Mouse (Mus musculus): ENCODE measurements around the gene Rbm47. TPM values are rescaled to one million over a fixed set of nuclear protein-coding genes. Genes with fewer than 3 reads are reported as not detected.

The Rbm47 gene
- polyA plus RNA-seq, 1 experiment from 2014 or later = 70.7 TPM

DNA sequence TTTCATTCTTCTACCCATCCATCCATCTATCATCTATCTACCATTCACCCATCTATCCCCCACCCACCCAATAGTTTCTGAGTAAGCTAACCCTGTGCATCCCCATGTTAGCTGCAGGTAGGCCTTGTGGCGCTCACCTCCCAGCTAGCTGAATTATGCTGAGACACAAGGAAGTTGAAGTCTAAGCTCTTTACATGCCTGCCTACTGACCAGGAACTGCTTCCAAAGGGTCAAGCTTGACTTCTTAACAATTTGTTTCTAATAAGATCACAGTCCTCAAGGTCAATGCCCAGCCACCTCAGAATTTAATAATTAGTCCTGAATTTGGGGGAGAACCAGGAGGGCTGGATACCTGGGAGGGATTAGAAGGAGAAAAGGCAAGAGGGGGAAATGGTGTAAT lies 140.1 kb downstream of the Rbm47 start:
- ATAC-seq (ENCODE audit: low FRiP score, low TSS enrichment) = no peak
- WGBS = 96% methylated on average over 1 of the region's 1 CpGs
- DNase-seq (ENCODE audit: low spot score) = no peak
- H3K9me3 ChIP-seq (ENCODE audit: control insufficient read depth, low read length) = no peaks in the 10 kb centered on the region
- no peaks in the 10 kb centered on the region for H3K36me3 ChIP-seq (ENCODE audit: control insufficient read depth, insufficient read depth, low read length)
- TF ChIP-seq EP300 (optimal IDR thresholded peaks at IDR 0.05) (no peak), CTCF (IDR thresholded peaks at IDR 0.05; ENCODE audit: low read depth) (no peak)
- no peak overlapping the region for H3K9ac ChIP-seq (ENCODE audit: low read length)
- no peak overlapping the region for H3K27ac ChIP-seq (replicated peaks)
- H3K4me2 ChIP-seq (replicated peaks; ENCODE audit: low read depth) = no peak overlapping the region
- H3K4me1 ChIP-seq (replicated peaks; ENCODE audit: control insufficient read depth, insufficient read depth) = no peaks in the 10 kb centered on the region; the same call in 1 of the 2 replicates
- no peak overlapping the region for H3K4me3 ChIP-seq (ENCODE audit: low read depth, low read length)
- H3K27me3 ChIP-seq (ENCODE audit: control insufficient read depth, insufficient read depth, low read length) = no peaks in the 10 kb centered on the region

DNA sequence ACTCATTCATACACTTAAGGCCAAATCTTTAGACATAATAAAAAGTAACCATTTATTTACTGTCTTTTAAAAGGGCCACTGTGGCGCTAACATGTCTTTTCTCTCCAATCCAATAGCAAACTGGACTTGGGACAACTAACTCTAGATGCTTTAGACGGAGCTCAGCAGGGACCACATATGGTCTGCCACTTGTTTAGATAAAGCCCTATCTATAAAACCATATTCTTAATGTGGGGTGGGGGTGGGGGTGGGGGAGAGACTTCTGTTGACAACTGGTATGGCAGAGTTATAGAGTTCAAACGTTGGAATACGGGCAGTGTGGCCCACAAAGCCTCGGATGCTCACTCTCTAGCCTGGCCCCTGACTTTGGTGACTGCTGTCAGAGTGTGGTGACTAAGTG lies 141.2 kb downstream of the Rbm47 start:
- Histone ChIP-seq H3K27ac (replicated peaks) (no peak overlapping the region), H3K4me1 (replicated peaks; ENCODE audit: control insufficient read depth, insufficient read depth) (no peaks in the 10 kb centered on the region), H3K36me3 (ENCODE audit: control insufficient read depth, insufficient read depth, low read length) (peaks cover 4% of the 10 kb centered on the region; the same call in 1 of the 2 replicates), H3K4me2 (replicated peaks; ENCODE audit: low read depth) (no peak overlapping the region), H3K9me3 (ENCODE audit: control insufficient read depth, low read length) (no peaks in the 10 kb centered on the region), H3K27me3 (ENCODE audit: control insufficient read depth, insufficient read depth, low read length) (no peaks in the 10 kb centered on the region), H3K4me3 (ENCODE audit: low read depth, low read length) (no peak overlapping the region), H3K9ac (ENCODE audit: low read length) (no peak overlapping the region)
- DNase-seq (ENCODE audit: low spot score) = no peak
- 71% methylated on average over 5 of the region's 5 CpGs for WGBS
- TF ChIP-seq EP300 (optimal IDR thresholded peaks at IDR 0.05) (no peak), CTCF (IDR thresholded peaks at IDR 0.05; ENCODE audit: low read depth) (no peak)
- ATAC-seq (ENCODE audit: low FRiP score, low TSS enrichment) = no peak

DNA sequence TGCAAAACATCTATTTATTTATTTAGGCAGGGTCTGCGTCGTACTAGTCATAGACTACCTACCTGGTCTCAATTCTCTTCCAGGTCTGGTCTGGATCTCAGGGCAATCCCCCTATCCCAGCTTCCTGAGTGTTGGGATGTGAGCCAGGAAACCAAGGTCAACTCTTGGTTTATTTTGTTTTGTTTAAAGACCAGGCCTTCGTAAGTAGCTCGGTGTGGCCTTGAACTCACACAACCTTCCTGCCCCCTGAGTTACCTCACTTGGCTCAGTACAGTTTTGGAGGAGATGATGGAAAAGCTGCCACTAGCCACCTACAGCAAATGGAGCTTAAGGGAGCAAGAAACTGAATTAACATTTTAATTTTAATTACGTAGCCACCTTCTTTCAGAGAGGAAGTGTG lies 144.7 kb downstream of the Rbm47 start:
- H3K4me1 ChIP-seq (replicated peaks; ENCODE audit: control insufficient read depth, insufficient read depth) = no peaks in the 10 kb centered on the region
- no peak overlapping the region for H3K9ac ChIP-seq (ENCODE audit: low read length)
- ATAC-seq (ENCODE audit: low FRiP score, low TSS enrichment) = no peak
- 64% methylated on average over 5 of the region's 5 CpGs for WGBS
- H3K27me3 ChIP-seq (ENCODE audit: control insufficient read depth, insufficient read depth, low read length) = no peaks in the 10 kb centered on the region
- no peaks in the 10 kb centered on the region for H3K9me3 ChIP-seq (ENCODE audit: control insufficient read depth, low read length)
- H3K36me3 ChIP-seq (ENCODE audit: control insufficient read depth, insufficient read depth, low read length) = peaks cover 13% of the 10 kb centered on the region; the same call in 1 of the 2 replicates
- TF ChIP-seq EP300 (optimal IDR thresholded peaks at IDR 0.05) (no peak), CTCF (IDR thresholded peaks at IDR 0.05; ENCODE audit: low read depth) (no peak)
- no peak overlapping the region for H3K27ac ChIP-seq (replicated peaks)
- H3K4me2 ChIP-seq (replicated peaks; ENCODE audit: low read depth) = no peak overlapping the region
- H3K4me3 ChIP-seq (ENCODE audit: low read depth, low read length) = no peak overlapping the region
- DNase-seq (ENCODE audit: low spot score) = no peak

DNA sequence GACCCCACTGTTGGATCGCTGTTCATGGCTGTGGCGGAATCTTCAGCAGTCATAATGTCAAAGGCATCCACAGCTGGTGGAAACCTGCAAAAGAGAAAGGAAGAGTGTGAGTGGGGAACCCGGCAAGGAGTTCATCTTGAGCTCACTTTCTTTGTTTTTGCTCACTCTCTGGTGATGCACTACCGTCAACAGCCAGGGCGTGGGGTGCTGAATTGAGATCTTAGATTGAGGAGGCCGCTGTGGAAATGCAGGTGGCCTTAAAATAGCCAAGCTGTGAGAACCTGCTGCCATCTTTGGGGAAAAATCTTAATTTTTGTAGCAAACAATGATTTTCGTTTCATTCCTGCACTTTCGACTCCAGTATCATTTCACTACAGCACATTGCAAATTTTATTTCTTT lies 145.7 kb downstream of the Rbm47 start:
- Histone ChIP-seq H3K9ac (ENCODE audit: low read length) (no peak overlapping the region), H3K9me3 (ENCODE audit: control insufficient read depth, low read length) (no peaks in the 10 kb centered on the region), H3K36me3 (ENCODE audit: control insufficient read depth, insufficient read depth, low read length) (peaks cover 13% of the 10 kb centered on the region; the same call in 1 of the 2 replicates), H3K27ac (replicated peaks) (no peak overlapping the region), H3K27me3 (ENCODE audit: control insufficient read depth, insufficient read depth, low read length) (no peaks in the 10 kb centered on the region), H3K4me2 (replicated peaks; ENCODE audit: low read depth) (no peak overlapping the region), H3K4me1 (replicated peaks; ENCODE audit: control insufficient read depth, insufficient read depth) (no peaks in the 10 kb centered on the region), H3K4me3 (ENCODE audit: low read depth, low read length) (no peak overlapping the region)
- TF ChIP-seq EP300 (optimal IDR thresholded peaks at IDR 0.05) (no peak), CTCF (IDR thresholded peaks at IDR 0.05; ENCODE audit: low read depth) (no peak)
- DNase-seq (ENCODE audit: low spot score) = no peak
- ATAC-seq (ENCODE audit: low FRiP score, low TSS enrichment) = no peak
- 97% methylated on average over 8 of the region's 8 CpGs for WGBS

DNA sequence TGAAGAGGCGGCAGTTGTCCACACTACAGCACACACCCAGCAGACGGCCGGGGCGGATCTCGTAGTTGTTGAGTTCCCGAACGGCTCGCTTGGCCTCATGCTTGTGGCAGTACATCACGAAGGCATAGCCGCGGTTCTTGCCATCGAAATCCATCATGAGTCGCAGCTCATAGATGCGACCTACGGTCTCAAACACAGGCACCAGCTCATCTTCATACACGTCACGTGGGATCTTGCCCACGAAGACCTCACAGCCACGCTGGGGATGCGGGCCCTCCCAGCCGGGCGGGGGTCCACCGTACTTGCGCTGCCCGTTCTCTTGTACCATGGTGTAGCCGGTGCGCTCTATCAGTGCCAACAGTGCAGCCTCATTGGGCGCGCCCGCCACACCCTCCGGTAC lies 146.1 kb downstream of the Rbm47 start:
- Histone ChIP-seq H3K36me3 (ENCODE audit: control insufficient read depth, insufficient read depth, low read length) (peaks cover 13% of the 10 kb centered on the region), H3K27me3 (ENCODE audit: control insufficient read depth, insufficient read depth, low read length) (no peaks in the 10 kb centered on the region), H3K9me3 (ENCODE audit: control insufficient read depth, low read length) (no peaks in the 10 kb centered on the region), H3K4me1 (replicated peaks; ENCODE audit: control insufficient read depth, insufficient read depth) (no peaks in the 10 kb centered on the region), H3K4me2 (replicated peaks; ENCODE audit: low read depth) (no peak overlapping the region), H3K9ac (ENCODE audit: low read length) (no peak overlapping the region), H3K27ac (replicated peaks) (no peak overlapping the region), H3K4me3 (ENCODE audit: low read depth, low read length) (no peak overlapping the region)
- ATAC-seq (ENCODE audit: low FRiP score, low TSS enrichment) (no peak; the same call in 1 of the 2 replicates), DNase-seq (ENCODE audit: low spot score) (no peak)
- no peak for TF ChIP-seq EP300 (optimal IDR thresholded peaks at IDR 0.05)
- no peak for TF ChIP-seq CTCF (IDR thresholded peaks at IDR 0.05; ENCODE audit: low read depth)
- 97% methylated on average over 31 of the region's 31 CpGs for WGBS

DNA sequence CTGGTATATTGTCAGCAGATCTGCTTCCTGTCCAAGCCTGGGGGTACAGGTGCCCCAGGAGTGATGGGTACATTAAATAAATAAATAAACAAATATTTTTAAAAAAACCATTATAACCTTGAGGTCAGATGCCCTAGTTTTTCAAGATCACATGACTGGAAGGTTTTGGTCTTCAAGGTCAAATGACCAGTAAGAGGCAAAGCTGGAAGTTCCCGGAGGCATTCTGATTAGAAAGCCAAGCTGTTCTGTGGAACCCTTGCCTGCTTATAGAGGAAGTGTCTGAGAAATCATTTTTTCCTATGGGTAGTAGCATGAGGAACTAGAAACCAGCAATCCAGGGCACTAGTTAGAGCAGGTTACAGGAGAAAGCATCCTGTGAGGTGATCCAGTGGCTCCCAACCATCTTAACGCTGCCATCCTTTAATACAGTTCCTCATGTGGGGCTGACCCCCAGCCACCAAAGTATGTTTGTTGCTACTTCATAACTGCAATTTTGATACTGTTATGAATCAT lies 157.4 kb downstream of the Rbm47 start:
- H3K4me1 ChIP-seq (replicated peaks; ENCODE audit: control insufficient read depth, insufficient read depth) = no peaks in the 10 kb centered on the region
- no peaks in the 10 kb centered on the region for H3K27me3 ChIP-seq (ENCODE audit: control insufficient read depth, insufficient read depth, low read length)
- no peak overlapping the region for H3K27ac ChIP-seq (replicated peaks)
- H3K9ac ChIP-seq (ENCODE audit: low read length) = no peak overlapping the region
- H3K4me2 ChIP-seq (replicated peaks; ENCODE audit: low read depth) = no peak overlapping the region
- no peaks in the 10 kb centered on the region for H3K9me3 ChIP-seq (ENCODE audit: control insufficient read depth, low read length)
- DNase-seq (ENCODE audit: low spot score) = no peak
- H3K36me3 ChIP-seq (ENCODE audit: control insufficient read depth, insufficient read depth, low read length) = peaks cover 2% of the 10 kb centered on the region; the same call in 1 of the 2 replicates
- H3K4me3 ChIP-seq (ENCODE audit: low read depth, low read length) = no peak overlapping the region
- no peak for TF ChIP-seq CTCF (IDR thresholded peaks at IDR 0.05; ENCODE audit: low read depth)
- no peak for ATAC-seq (ENCODE audit: low FRiP score, low TSS enrichment)
- WGBS = 92% methylated on average over 2 of the region's 2 CpGs

Measured in stomach, postnatal 0 days (tissue).